Mouse (Mus musculus) hindbrain, embryonic 15.5 days (tissue): ENCODE measurements around the gene Trap1. TPM values are rescaled to one million over a fixed set of nuclear protein-coding genes. Genes with fewer than 3 reads are reported as not detected.
"Not testable (repeated sequence)": the region's sequence is repeated elsewhere in the genome, so short reads cannot be mapped to it uniquely, and the experiment has no call there.

Experiments used
- ATAC-seq: fragments of 200-750 bp; cut with Nextera tagmentation; 2 replicates; pipeline ENCODE4 v1.8.0; 2017; ENCODE audit warnings: low read depth, moderate number of reproducible peaks, moderate TSS enrichment; ENCODE audit not compliant: low FRiP score
- H3K27ac ChIP-seq: fragments of 300-500 bp; sonication (generic); replicated peaks from 2 replicates; pipeline ENCODE4 v1.5.1; 2015; ENCODE audit warnings: mild to moderate bottlenecking, inconsistent platforms
- H3K27me3 ChIP-seq: fragments of 300-500 bp; sonication (generic); 2 replicates; pipeline ENCODE4 v1.6.1; 2015; ENCODE audit warnings: control low read depth, inconsistent platforms
- H3K36me3 ChIP-seq: fragments of 300-500 bp; sonication (generic); 2 replicates; pipeline ENCODE4 v1.6.1; 2015; ENCODE audit warnings: control low read depth, inconsistent platforms
- H3K4me1 ChIP-seq: fragments of 300-500 bp; sonication (generic); replicated peaks from 2 replicates; pipeline ENCODE4 v1.6.1; 2015; ENCODE audit warnings: control low read depth, inconsistent platforms
- H3K4me2 ChIP-seq: fragments of 300-500 bp; sonication (generic); 2 replicates; pipeline ENCODE4 v1.6.1; 2015; ENCODE audit warnings: moderate library complexity, mild to moderate bottlenecking, inconsistent platforms
- H3K4me3 ChIP-seq: fragments of 300-500 bp; sonication (generic); 2 replicates; pipeline ENCODE4 v1.5.1; 2015; ENCODE audit warnings: mild to moderate bottlenecking, inconsistent platforms
- H3K9ac ChIP-seq: fragments of 300-500 bp; sonication (generic); 2 replicates; pipeline ENCODE4 v1.6.1; 2015; ENCODE audit warnings: inconsistent platforms
- H3K9me3 ChIP-seq: fragments of 300-500 bp; sonication (generic); 2 replicates; pipeline ENCODE4 v1.6.1; 2016; ENCODE audit warnings: control low read depth, inconsistent platforms
- WGBS: fragments of 180-500 bp; shearing (Covaris S2); methylation state at CpG from one replicate; pipeline ENCODE4 v1.1.7; 2015; 5-methylcytosine and 5-hydroxymethylcytosine counted together
- polyA plus RNA-seq: library from polyadenylated mRNA; unstranded; fragments of >200 nt; fragmentation: Nextera tagmentation; extraction: Ambion mirVana; gene quantifications from 2 replicates; pipeline ENCODE4 v1.2.1, GENCODE M21; 2015

Trap1 gene
- 52.4 and 54.4 TPM in 2 replicates for polyA plus RNA-seq

DNA sequence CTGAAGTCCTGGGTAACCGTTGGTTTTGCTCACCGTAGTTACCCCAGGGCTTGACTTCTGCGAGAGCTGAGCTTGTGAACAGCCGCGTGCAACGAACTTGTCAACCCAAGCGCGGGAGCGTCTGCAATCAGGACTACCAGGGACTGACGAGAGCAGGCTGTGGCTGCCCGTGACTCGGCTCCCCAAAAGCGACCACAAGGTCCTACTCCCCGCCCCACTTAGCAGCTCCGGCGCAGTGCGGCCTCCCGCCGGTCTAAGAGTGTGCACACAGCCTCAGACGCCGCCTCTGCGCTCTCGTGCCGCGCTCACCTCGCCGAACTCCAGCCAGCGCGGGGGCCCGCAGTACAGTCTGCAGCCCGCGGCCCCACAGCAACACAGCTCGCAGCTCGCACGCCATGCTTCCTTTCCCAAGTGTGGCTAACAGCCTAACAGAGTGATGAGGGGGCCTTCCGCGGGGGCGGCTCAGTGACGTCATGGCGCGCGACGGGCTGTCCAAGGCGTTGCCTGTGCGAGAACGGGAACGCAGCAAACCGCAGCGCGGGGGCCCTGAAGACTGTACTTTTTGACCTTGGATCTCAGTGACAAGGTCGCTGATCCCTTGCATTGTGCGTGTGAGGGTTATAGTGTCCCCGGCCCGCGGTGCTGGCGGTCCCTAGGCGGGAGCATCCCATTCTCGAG is at the start of gene Trap1:
TSS of gene Trap1 (minus strand) at position 444 of the 678 bp plus-strand sequence.
- H3K9me3 ChIP-seq: no peaks in the 10 kb centered on the region
- H3K4me1 ChIP-seq: peaks cover 20% of the 10 kb centered on the region
- peak within 1 kb of the TSS; percentile 76 for H3K9ac ChIP-seq
- no peaks in the 10 kb centered on the region for H3K27me3 ChIP-seq
- H3K4me3 ChIP-seq: peak within 1 kb of the TSS; percentile 93
- WGBS: 0% methylated on average over 58 of the region's 58 CpGs
- peak; percentile 97 for ATAC-seq
- peak within 1 kb of the TSS; percentile 66 for H3K4me2 ChIP-seq
- peak within 1 kb of the TSS; percentile 93 for H3K27ac ChIP-seq
- no peaks in the 10 kb centered on the region for H3K36me3 ChIP-seq

DNA sequence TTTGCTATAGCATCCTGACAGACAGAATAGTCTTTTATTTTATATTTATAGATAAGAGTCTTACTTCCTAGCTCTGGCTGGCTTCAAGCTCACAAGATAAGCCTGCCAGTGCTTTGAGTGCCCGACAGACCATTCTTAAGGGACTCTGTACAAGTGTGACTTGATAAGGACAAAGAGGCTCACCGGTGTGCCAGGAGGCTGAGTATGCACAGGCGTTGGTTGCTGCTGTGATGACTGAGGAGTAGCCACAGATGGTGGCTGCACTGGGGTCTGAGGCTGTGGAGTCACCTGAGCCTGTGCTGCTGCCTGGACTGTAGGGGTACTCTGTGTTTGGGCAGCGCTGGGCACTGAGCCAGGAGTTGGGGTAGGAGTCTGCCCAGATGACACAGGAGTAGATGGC is 39.4 kb upstream of the Trap1 start:
- Histone ChIP-seq H3K9me3 (no peaks in the 10 kb centered on the region), H3K4me3 (no peak overlapping the region), H3K27ac (no peak overlapping the region), H3K9ac (no peak overlapping the region), H3K27me3 (no peaks in the 10 kb centered on the region), H3K4me1 (no peaks in the 10 kb centered on the region), H3K4me2 (no peak overlapping the region), H3K36me3 (peaks cover 79% of the 10 kb centered on the region)
- 89% methylated on average over 4 of the region's 4 CpGs for WGBS
- ATAC-seq: no peak

DNA sequence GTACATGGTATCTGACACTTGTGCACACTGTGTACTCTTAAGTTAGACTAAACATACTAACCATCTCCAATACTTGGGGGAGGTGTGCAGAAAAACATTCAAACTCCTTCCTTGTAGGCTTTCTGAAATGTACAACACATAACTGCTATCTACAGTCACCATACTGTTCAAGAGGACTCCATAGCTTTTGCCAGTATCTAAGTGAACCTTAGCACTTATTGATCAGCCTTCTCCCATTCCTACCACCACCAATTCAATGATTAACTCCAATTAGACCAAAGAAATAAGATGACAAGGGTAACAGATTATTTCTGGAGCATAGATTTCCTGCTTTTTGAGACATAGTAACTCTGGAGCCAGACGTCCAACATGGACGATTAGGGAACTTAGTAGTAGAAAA is 22.7 kb upstream of the Trap1 start:
- Histone ChIP-seq H3K27ac (no peak overlapping the region), H3K9me3 (no peaks in the 10 kb centered on the region), H3K4me2 (no peak overlapping the region), H3K4me3 (no peak overlapping the region), H3K36me3 (peaks cover 53% of the 10 kb centered on the region), H3K9ac (no peak overlapping the region), H3K4me1 (no peaks in the 10 kb centered on the region), H3K27me3 (no peaks in the 10 kb centered on the region)
- whole genome bisulfite sequencing: 91% methylated on average over 2 of the region's 2 CpGs
- no peak for ATAC-seq

DNA sequence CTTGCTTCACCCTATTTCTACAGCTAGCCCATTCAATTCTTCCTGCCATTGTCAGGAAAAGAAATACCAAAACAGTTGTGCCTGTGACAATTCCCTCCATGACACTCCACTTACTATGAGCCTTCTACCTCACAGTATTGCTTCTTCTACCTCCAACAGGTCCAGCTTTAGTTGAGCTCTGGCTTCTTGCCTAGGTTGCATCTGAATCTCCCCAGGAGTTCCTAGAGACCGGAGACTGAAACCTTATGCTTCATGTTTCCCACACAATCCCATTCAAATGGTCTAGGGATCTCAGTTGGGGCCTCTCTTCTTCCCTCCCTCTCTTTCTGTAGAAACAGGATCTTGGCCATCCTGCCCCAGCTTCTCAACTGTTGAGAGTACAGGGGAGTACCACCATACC is 19.9 kb upstream of the Trap1 start:
- no peak for ATAC-seq
- H3K4me1 ChIP-seq: no peaks in the 10 kb centered on the region
- H3K27me3 ChIP-seq: no peaks in the 10 kb centered on the region
- peaks cover 69% of the 10 kb centered on the region for H3K36me3 ChIP-seq
- WGBS: 94% methylated on average over 1 of the region's 1 CpGs
- H3K4me2 ChIP-seq: no peak overlapping the region
- no peaks in the 10 kb centered on the region for H3K9me3 ChIP-seq
- no peak overlapping the region for H3K27ac ChIP-seq
- H3K9ac ChIP-seq: no peak overlapping the region
- H3K4me3 ChIP-seq: no peak overlapping the region

DNA sequence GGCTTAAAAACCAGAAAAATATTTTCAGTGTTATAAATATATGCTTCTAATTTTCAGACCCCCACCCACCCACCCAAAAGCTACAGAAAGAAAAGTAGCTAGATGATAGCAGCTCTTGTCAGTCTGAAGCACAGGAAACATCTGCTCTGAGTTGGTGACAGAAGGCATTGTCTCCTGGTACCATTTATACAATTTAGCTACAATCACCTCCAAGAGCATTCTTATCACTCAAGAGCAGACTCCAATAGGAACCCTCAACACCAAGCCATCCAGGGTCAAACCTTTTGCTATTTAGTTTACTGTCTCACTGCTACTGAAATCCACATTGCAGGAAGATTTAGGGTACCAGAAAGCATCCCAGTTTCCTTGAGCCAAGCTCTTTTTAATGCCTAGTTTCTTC is 19.3 kb upstream of the Trap1 start:
- no peak overlapping the region for H3K4me2 ChIP-seq
- no peaks in the 10 kb centered on the region for H3K4me1 ChIP-seq
- no peak for ATAC-seq
- peaks cover 73% of the 10 kb centered on the region for H3K36me3 ChIP-seq
- no peak overlapping the region for H3K9ac ChIP-seq
- H3K27me3 ChIP-seq: no peaks in the 10 kb centered on the region
- no peak overlapping the region for H3K4me3 ChIP-seq
- no peaks in the 10 kb centered on the region for H3K9me3 ChIP-seq
- H3K27ac ChIP-seq: no peak overlapping the region

DNA sequence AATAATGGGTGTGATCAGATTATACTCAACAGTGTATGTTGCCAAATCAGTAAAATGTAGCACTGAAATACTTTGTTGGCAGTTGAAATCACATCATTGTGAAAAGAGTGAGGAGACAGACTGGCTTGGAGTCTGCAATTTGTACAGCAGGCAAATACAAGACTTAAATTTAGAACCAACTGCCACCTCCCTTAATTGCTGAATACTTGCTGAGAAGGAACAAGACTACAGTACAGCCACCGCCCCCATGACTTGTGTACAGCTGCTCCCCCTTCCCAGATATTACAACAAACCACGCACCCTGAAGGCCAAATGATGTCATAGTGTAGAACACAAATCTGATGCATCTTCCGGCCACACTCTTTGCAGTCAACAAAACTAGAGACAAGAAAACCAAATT is 18.5 kb upstream of the Trap1 start:
- Histone ChIP-seq H3K4me3 (no peak overlapping the region), H3K27me3 (no peaks in the 10 kb centered on the region), H3K4me1 (no peaks in the 10 kb centered on the region), H3K27ac (no peak overlapping the region), H3K9me3 (no peaks in the 10 kb centered on the region), H3K36me3 (peaks cover 81% of the 10 kb centered on the region), H3K4me2 (no peak overlapping the region), H3K9ac (no peak overlapping the region)
- 95% methylated on average over 3 of the region's 3 CpGs for WGBS
- ATAC-seq: no peak

DNA sequence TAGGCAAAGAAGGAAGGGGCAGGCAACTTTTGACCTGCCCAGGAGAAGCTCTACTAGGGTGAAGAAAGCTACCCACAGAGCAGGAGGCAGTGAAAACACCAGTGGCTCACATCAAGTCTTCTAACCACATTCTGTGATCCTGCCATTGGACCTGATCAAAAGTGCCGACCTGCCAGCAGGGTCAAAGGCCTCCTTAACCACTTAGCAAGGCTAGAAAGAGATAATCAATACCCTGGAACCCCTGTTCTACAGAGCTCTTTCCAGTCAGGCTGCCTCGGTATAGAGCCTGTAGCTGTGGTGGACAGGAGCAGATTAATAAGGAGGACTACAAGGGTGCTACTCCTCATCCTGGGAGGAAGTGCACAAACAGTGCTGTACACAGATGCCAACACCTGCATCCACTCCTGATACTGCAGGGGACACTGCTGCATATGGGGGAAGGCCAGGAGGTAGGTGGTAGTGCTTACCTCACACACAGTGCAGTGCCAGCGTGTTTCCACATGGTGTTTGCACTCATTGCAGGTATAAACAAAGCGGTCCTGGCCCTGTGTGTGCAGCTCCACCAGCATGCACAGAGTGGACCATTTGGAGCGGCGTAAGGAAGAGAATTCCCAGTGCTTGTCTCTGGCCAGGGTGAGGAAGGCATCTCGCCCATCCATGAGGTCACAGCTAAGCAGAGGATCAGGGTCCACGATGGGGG is 9.7 kb upstream of the Trap1 start:
- WGBS: 96% methylated on average over 8 of the region's 8 CpGs
- Histone ChIP-seq H3K9ac (no peak overlapping the region), H3K27me3 (no peaks in the 10 kb centered on the region), H3K4me2 (no peak overlapping the region), H3K27ac (no peak overlapping the region), H3K4me1 (no peaks in the 10 kb centered on the region), H3K36me3 (peaks cover 79% of the 10 kb centered on the region), H3K4me3 (no peak overlapping the region), H3K9me3 (no peaks in the 10 kb centered on the region)
- no peak for ATAC-seq

DNA sequence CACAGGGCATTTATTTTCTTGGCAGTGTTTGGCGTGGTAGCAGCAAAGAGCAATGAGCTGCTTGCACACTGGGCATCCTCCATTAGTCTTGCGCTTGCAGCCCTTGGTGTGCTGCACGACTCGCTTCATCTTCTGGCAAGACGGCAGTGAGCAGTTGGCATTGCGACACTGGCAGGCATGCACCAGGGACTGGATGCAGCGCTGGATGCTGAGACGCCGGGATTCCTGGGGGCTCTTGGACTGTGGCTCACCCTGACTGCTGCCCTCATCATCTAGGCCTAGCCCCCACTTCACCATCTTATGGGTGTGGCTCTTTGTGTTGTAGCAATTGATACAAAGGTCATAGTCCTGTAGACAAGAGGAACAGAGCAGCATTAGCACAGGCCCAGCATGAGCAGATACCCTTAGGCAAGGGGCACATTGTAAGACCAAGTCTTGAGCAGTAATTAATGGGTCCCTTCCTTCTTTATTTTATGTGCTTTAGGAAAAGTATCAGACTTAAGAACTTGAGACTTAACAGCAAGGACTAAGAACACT is 8.3 kb upstream of the Trap1 start:
- Histone ChIP-seq H3K27ac (no peak overlapping the region), H3K4me1 (no peaks in the 10 kb centered on the region), H3K4me3 (no peak overlapping the region), H3K9me3 (no peaks in the 10 kb centered on the region), H3K36me3 (peaks cover 65% of the 10 kb centered on the region), H3K9ac (no peak overlapping the region), H3K27me3 (no peaks in the 10 kb centered on the region), H3K4me2 (no peak overlapping the region)
- ATAC-seq: no peak
- 91% methylated on average over 9 of the region's 9 CpGs for WGBS

DNA sequence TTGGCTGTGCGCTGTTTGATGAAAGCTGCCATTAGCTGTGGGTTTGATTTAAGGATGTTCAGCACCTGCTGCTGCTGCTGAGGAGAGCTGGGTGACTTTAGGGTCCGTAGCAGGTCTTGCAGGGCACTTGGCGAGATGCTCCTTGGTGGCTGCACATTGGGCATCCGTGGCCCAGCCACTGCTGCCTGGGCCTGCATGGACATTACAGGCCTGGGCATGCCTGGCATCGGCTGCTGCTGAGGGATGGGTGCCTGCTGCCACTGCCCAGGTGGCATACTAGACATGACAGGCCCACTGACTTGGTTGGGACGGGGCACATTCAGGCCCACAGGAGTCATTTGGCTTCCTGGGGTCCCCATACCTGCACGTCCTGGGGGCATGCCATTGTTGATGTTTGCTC is 7.4 kb upstream of the Trap1 start:
- Histone ChIP-seq H3K27me3 (no peaks in the 10 kb centered on the region), H3K9me3 (no peaks in the 10 kb centered on the region), H3K4me2 (no peak overlapping the region), H3K4me1 (no peaks in the 10 kb centered on the region), H3K4me3 (no peak overlapping the region), H3K9ac (no peak overlapping the region), H3K36me3 (peaks cover 57% of the 10 kb centered on the region), H3K27ac (no peak overlapping the region)
- WGBS: 95% methylated on average over 7 of the region's 7 CpGs
- no peak for ATAC-seq

DNA sequence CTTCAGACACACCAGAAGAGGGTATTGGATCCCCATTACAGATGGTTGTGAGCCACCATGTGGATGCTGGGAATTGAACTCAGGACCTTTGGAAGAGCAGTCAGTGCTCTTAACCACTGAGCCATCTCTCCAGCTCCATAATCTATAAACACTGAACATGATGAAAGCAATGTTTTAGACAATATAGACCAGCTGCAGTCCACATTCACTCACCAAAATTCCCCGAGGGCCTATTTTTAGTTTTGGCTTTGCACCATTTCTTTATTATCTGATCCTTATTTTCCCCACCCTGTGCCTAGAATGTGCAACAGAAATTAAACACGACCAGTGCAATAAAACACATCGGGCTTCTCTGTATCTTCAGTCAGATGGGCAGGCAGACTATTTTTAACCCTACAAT is 2.8 kb upstream of the Trap1 start:
- H3K27me3 ChIP-seq, H3K27ac ChIP-seq, H3K9ac ChIP-seq, H3K4me2 ChIP-seq, ATAC-seq, H3K4me3 ChIP-seq, H3K9me3 ChIP-seq: not testable (repeated sequence)
- Histone ChIP-seq H3K36me3 (peaks cover 16% of the 10 kb centered on the region), H3K4me1 (peaks cover 20% of the 10 kb centered on the region)
- 82% methylated on average over 3 of the region's 3 CpGs for WGBS

DNA sequence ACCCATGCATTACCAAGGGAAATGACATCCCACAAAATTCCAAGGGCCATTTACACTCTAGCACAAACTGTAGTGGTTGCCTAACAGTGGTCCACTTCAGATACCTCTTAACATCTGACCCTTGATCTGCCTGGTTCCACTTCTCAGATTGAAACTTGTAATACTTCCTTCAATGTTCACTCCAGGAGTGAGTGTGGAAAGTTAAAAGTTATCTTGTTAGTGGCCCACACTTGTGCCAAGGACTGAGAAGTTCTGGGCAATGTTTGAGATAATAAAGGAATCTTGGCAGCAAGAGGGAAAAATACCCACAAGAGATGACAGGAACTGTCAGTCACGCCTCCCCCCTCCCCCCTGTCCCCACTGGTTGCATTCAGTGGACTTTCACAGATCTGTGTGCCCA is 2.0 kb upstream of the Trap1 start:
- no peak for ATAC-seq
- Histone ChIP-seq H3K9me3 (no peaks in the 10 kb centered on the region), H3K27me3 (no peaks in the 10 kb centered on the region), H3K27ac (no peak overlapping the region), H3K4me1 (peaks cover 20% of the 10 kb centered on the region), H3K36me3 (peaks cover 8% of the 10 kb centered on the region), H3K4me3 (no peak overlapping the region), H3K4me2 (no peak overlapping the region), H3K9ac (no peak overlapping the region)
- WGBS: 76% methylated on average over 1 of the region's 1 CpGs

DNA sequence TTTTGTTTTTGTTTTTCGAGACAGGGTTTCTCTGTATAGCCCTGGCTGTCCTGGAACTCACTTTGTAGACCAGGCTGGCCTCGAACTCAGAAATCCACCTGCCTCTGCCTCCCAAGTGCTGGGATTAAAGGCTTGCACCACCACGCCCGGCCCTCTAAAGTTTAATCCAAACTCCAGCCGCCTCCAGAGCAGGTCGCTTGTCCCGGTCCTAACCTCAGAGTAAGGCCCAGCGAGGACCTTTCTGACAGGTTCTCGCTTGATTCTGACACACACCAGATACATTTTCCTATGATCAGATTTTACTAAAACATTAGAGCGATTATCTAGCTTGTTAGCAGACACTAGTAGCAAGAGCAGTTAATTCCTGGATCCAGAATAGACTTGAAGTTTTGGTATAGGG is 675 bp upstream of the Trap1 start:
- Histone ChIP-seq H3K4me1 (peaks cover 20% of the 10 kb centered on the region), H3K4me3 (peak overlapping the region; percentile 93), H3K4me2 (peak overlapping the region; percentile 66)
- not testable (repeated sequence) for H3K9ac ChIP-seq, H3K27me3 ChIP-seq, ATAC-seq, H3K9me3 ChIP-seq, H3K36me3 ChIP-seq, H3K27ac ChIP-seq
- 75% methylated on average over 10 of the region's 10 CpGs for WGBS
